Mouse (Mus musculus) testis, adult 2 months (tissue): ENCODE data around the gene Tmbim1.

Source experiments
- CTCF ChIP-seq: fragments of 200-500 bp; IDR thresholded peaks from 2 replicates; pipeline ENCODE4 v1.5.1; 2012; ENCODE audit warnings: low read depth, mild to moderate bottlenecking, inconsistent platforms, low read length, moderate library complexity; ENCODE audit not compliant: control insufficient read depth, insufficient read depth, insufficient replicate concordance
- POLR2A ChIP-seq: fragments of 200-500 bp; IDR thresholded peaks from 2 replicates; pipeline ENCODE4 v1.6.1; 2012; ENCODE audit warnings: low read depth, mild to moderate bottlenecking, inconsistent platforms, low read length, moderate library complexity; ENCODE audit not compliant: control insufficient read depth

GRCm38 (mm10) chr1:74292331-74293020, 12.9 kb downstream of the Tmbim1 start:
- TF ChIP-seq POLR2A (no peak), CTCF (no peak)
